Mouse (Mus musculus) CD4-positive, CD25-positive, alpha-beta regulatory T cell, adult 4 months (primary cell): Measurements from ENCODE around the gene Gabrr2. TPM values are rescaled to one million over a fixed set of nuclear protein-coding genes. Genes with fewer than 3 reads are reported as not detected.

Experiments
- ATAC-seq: one replicate; pipeline ENCODE4 v1.8.0; 2017
- polyA plus RNA-seq, 2 experiments: library from polyadenylated mRNA; unstranded; fragments of 100-300 nt; shearing (Covaris generic); gene quantifications; one replicate each; pipeline ENCODE4 v1.2.1; 2017

The Gabrr2 gene
- polyA plus RNA-seq: 10 to 100 TPM; 24.2 to 27.1 TPM

DNA sequence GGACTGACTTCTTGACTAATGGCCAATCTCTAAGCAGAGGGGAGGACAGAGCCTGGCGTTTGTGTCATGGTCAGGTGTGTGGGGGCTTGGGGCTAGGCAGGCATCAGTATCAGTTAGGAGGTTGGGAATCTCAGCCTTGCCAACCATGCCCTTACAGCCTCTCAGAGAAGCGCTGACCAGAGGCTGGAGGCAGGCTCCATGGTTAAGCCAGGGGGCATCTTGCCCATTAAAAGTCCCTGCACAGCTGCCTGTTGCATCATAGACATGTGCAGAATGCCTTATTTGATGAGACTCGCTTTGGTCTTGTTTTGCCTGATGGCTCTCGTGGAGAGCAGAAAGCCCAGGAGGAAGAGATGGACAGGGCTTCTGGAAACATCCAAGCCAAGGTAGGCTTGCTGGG lies at the start of gene Gabrr2:
Gene Gabrr2 (plus strand): TSS at position 19 of the 400 bp plus-strand sequence.
- ATAC-seq: no peak

- peak; percentile 96 for ATAC-seq
Measured at GRCm38 (mm10) chr4:33018361-33018999, 44.3 kb upstream of the Gabrr2 start.

DNA sequence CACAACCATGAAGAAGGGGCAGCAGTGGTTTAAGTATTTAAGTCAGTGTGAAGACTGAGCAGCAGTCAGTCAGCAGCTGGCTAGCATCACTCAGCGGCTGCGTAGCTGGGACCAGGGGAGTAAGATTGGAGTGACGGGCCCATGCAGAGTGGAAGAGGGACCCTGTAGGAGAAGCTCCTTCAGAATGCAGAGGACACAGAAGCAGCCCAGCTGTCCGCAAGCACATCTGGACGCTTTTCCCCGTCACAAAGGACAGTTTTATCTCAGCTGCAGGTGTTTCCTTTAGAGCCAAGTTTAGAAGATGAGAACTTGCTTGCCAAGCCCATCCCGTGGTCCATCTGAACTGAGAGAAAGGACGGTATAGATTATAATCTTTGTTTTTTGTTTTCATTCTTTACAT lies 38.4 kb upstream of the Gabrr2 start:
- ATAC-seq: no peak

DNA sequence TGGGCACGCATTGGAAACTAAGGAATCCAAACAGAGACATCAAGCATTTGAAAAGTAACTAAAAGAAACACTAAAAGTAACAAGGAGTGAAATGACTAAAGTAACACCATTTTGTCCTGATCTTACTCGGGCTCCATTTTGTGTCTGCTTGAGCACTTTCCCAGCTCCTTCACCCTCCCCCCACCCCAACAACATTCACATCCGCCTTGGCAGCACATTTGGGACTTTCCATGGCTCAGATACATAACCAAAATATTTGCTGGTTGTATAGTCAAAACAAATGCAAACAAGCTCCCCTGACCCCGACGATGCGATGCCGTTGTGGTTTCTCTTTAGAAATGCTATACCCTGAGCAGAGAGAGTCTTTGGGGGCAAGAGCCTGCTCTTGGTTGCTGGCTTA lies 33.7 kb upstream of the Gabrr2 start:
- ATAC-seq: no peak

DNA sequence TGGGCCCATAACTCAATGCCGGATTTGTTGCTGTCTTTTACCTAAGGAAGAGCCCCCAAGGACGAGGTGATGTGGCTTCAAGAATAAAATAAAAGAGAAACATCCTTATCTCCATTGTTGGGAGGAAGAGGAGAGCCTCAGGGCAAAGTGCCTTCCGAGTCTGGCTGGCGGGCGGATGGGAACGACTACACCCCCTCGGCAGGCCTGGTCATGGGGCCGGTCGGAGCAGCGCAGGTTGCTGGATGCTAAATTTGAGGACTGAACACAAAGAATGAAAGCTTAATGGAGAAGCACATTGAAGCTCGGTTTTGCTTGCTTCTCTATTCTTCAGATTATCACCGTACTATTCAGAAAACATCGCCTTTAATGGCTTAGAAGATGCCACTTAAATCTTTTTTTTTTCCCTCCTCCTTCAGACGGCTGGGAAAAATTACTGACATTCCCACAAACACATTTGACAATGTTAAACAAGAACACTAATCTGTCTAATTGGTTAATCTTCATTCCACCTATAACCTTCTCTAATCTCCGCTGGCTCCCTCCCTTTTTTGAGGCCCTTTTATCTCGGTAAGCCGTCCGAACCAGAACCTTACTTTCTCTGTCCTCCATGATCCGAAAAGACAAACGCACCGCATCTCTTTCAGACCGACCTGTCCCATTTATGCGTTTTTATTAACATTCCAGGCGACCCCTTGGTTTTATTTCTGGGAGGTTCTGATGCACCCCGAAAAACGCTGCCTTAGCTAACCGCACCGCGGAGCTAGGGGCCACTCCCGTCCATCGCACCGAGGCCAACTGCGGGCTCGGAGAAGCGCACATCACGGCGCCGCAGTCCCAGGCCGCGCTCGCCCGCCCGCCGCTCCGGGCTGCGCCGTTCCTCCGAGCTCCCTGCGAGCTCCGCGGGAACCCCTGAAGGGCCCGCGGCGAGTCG lies 32.3 kb upstream of the Gabrr2 start:
- peak; percentile 31 for ATAC-seq

- ATAC-seq: peak; percentile 79
Measured at GRCm38 (mm10) chr4:33031195-33031960, 31.4 kb upstream of the Gabrr2 start, which contains the start of gene Ube2j1. TSS of gene Ube2j1 (plus strand) at chr4:33031416.

- ATAC-seq: no peak
Measured at GRCm38 (mm10) chr4:33032045-33032444, 30.8 kb upstream of the Gabrr2 start.

DNA sequence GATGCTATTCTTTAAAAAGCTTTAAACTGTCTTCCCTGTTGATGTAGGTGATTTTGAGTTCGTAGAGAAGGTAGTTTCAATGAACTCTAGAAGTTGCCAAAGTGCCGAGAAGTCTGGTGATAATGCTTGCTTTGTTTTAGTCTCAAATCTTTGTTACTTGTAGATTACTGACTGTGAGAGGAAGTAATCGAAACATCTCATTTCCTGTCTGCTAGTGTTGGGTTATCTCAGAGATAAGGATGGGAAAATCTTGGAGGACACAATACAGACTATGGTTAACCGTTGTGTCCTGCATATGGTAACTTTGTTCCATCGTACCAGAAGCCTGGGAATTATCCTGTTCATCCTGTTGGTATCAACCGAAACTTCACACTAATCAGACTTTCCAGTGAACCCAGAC lies 29.3 kb upstream of the Gabrr2 start:
- peak; percentile 37 for ATAC-seq

DNA sequence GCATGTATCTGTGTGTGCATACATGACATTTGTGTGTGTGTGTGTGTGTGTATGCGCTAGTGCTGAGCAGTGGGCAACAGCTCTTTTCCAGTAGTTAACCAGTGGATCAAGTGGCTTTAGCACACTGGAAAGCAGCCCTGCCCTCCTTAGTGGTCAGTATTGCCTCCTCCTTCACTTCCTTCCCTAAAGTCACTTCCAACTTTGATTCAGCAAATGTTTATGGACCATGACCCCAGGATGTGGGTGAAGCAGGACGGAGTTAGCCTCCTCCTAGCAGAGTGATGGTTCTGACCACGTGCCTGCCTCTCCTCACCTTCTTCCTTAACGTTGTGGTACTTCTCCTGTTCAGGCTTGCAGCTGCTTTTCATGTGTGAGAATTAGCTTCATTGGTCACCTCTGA lies 23.0 kb upstream of the Gabrr2 start:
- no peak for ATAC-seq

GRCm38 (mm10) chr4:33049601-33050000 lies 13.2 kb upstream of the Gabrr2 start:
- no peak for ATAC-seq

GRCm38 (mm10) chr4:33052055-33052454 lies 10.7 kb upstream of the Gabrr2 start:
- peak; percentile 39 for ATAC-seq

DNA sequence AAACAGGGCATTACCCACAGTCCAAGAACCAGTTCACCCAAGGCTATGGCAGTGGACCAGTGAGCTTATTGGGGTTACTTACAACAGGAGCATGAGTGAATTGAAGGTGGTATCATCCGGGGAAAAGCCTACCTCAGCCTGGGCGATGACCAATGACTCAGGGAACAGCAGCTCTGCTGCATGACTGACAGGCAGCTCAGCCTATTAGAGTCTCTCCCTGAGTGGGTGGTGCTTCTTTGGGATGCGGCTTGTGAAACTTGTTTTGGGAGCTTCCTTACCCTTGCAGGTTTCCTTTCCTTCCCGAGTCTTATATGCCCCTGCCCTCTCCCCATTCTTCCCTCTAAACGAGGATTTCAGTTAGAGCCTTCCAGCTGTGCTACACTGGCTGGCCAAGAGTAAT lies 10.1 kb upstream of the Gabrr2 start:
- ATAC-seq: no peak

DNA sequence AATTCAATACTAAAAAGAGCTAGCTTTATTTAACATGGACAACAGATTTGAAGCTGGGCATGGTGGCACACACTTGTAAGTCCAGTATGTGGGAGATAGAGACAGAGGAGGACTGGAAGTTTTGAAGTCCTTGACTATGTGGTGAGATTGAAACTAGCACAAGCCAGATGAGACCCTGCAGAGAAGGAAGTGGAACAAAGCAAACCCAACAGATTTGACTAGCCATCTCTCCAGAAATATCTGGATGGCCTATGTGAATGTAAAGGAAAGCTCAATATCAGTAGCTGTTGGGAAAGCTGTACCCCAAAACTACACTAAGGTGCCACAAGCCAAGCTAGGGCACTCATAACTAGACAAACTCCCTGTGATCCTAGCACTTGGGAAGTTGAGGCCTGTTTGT lies 8.4 kb upstream of the Gabrr2 start:
- no peak for ATAC-seq

DNA sequence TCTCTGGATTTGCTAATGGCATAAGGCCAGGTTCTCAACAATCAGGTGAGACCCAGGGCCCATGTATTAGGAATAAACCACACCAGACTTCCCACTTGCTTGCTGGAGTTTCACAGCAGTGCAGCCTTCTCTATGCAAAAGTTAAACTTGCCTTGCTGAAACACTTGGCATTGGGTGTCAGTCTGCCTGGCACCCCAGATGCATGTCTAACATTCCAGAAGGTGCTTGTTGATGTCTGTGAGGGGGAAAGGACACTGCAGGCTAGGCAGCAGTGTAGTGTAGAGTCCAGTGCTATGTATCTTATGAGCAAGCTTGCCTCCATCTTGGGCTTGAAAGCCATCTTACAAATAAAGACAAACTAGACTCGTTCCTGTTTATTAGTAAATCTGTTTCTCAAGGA lies 6.5 kb upstream of the Gabrr2 start:
- ATAC-seq: no peak

DNA sequence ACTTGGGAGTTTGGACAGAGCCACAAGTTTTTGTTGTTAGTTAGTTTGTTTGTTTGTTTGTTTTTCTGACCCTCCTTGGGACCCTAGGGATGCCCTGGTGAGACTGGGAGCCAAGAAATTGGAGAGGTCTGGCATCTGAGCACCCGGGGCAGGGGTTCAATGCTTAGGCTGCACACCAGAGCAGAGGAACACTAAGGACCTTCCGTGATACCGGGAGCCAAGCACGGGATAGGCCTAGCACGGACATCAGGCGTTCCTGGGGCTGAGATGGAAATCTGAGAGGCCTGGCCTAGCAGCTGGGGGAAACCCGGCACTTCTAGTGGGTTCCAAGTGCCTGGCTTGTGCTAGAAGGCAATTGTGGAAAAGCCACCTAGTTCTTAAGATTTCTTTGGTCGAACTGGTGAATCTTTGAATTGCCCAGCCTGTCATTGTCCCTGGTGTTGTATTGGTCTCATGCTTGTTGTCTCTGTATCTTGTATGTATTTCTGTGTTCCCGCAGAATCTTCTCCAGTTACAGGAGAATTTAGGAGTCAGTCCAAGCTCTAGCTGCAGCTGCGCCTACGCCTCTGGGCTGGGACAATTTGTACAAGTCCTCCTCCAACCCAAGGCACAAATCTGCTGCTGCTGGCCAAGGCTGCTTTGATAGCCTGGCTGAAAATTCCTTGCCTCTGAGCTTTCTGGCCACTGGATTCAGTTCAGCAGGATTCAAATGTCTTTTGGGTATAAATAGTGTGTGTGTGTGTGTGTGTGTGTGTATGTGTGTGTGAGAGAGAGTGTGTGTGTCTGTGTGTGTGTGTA lies 4.7 kb upstream of the Gabrr2 start:
- ATAC-seq: no peak

DNA sequence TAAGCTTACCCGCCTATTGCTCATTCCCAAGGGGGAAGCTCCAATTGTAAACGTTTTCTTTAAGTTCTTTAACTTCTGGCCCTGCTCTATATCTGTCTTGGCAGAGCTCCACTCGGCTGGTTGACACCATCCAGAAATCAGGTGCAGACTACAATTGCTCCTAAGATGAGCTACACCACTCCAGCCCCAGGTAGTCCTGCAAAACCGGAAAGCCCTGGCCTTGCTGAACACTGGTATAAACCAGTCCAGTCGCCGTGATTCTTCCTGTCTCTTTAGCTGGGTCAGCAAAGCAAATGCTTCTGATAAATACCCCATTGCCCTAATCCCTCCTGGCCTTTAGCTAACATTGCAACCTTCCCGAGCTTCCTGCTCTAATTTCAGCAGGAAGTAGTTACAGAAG lies 1.6 kb upstream of the Gabrr2 start:
- ATAC-seq: no peak

DNA sequence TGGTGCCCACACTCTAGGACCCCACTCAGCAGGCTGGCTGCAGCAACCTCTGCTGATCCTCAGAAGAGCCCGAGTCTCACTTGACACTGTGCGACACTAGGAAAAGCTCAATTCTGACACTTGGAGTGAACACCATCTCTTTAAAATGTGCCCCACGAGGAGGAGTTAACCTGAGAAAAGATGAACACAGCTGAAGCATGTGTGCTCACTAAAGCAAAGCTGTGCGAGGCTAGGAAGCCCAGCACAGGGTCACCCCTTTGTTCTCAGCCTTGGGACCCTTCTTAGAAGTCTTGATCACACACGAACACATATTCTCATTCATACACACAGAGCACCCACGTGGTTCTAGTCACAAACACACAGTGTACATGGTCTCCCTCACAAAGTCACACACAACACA lies 2.2 kb downstream of the Gabrr2 start:
- no peak for ATAC-seq

DNA sequence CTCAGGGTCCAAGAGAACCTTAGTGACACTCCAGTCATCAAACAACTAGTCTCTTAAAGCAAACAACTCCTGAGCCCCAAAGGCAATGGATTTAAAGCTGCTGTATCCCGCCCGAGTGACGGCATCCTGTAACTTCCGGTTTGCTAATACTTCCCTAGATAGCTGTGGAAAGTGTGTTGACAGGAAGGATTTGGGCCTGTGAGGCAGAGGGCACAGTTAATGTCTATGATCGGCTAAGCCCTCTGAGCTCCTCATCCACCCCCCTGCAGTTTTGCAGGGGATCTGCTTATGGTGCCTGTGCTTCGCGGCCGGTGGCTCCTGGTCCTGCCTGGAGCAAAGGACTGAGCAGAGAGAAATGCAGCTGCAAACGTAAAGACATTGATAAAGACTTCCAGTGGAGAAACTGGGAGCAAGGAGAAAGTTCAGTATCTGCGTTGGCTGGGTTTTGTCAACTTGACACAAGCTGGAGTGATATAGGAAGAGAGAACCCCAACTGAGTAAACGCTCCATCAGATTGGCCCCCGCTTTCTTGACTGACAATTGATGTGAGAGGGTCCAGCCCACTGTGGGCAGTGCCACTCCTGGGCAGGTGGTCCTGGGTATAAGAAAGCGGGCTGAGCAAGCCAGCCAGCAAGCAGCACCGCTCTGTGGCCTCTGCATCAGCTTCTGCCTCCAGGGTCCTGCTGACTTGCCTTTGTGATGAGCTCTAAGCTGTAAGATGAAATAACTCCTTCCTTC lies 3.6 kb downstream of the Gabrr2 start:
- no peak for ATAC-seq

DNA sequence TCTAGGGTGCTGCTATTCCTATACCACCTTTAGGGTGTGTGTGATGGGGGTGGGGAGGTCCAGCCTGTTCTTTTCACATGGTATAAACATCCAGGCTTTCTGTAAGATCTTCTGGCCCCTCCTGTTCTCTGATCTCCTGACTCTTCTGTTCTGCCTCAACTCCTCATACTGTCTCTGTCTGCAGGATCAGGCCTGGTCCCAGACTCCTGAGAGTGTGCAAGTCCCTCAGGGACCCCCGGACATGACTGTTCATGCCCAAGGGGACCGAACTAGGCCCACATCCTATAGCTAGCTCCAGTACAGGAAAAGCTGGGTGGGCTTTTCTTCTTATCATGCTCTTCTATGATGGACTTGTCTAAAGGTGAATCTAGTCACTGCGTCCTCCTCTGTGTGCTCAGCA lies 4.5 kb downstream of the Gabrr2 start:
- no peak for ATAC-seq

GRCm38 (mm10) chr4:33067826-33068225 lies 5.0 kb downstream of the Gabrr2 start:
- ATAC-seq: no peak

GRCm38 (mm10) chr4:33068894-33069293 lies 6.1 kb downstream of the Gabrr2 start:
- no peak for ATAC-seq

DNA sequence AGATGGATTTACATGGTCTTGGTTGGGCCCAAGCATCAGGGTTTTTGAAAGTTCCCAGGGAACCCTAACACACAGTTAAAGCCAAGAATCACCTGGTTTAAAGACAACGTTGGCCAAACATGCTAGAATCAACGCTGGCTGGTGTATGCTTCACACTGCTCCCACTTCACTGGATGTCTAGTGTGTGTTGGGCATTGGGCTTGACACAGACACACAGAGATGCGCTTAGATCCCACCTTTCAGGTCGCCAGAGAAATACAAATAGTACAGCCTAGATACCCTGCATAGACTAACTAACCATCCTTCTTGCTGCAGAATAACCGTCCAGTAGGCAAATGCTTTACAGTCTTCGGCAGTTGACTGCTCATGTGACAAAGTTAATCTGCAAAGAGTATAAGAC lies 7.5 kb downstream of the Gabrr2 start:
- no peak for ATAC-seq
